Mouse (Mus musculus): ENCODE results near the gene Kcnj6. TPM values are rescaled to one million over a fixed set of nuclear protein-coding genes. Genes with fewer than 3 reads are reported as not detected.

The Kcnj6 gene
- polyA plus RNA-seq, 1 experiment: not detected

GRCm38 (mm10) chr16:94886398-94886797, 111.1 kb downstream of the Kcnj6 start:
- Histone ChIP-seq H3K4me3 (ENCODE audit: insufficient read depth, low read depth, low read length) (no peak overlapping the region), H3K27ac (replicated peaks; ENCODE audit: low read depth, low read length) (no peak overlapping the region), H3K4me1 (ENCODE audit: control insufficient read depth, insufficient read depth, insufficient read length, low read length) (no peaks in the 10 kb centered on the region)

- Histone ChIP-seq H3K27ac (replicated peaks; ENCODE audit: low read depth, low read length) (no peak overlapping the region), H3K4me1 (ENCODE audit: control insufficient read depth, insufficient read depth, insufficient read length, low read length) (no peaks in the 10 kb centered on the region), H3K4me3 (ENCODE audit: insufficient read depth, low read depth, low read length) (no peak overlapping the region)
Observed at GRCm38 (mm10) chr16:94885062-94885461, 112.4 kb downstream of the Kcnj6 start.

GRCm38 (mm10) chr16:94883909-94884308, 113.6 kb downstream of the Kcnj6 start:
- no peak overlapping the region for H3K4me3 ChIP-seq (ENCODE audit: insufficient read depth, low read depth, low read length)
- no peaks in the 10 kb centered on the region for H3K4me1 ChIP-seq (ENCODE audit: control insufficient read depth, insufficient read depth, insufficient read length, low read length)
- no peak overlapping the region for H3K27ac ChIP-seq (replicated peaks; ENCODE audit: low read depth, low read length)

GRCm38 (mm10) chr16:94883196-94883595, 114.3 kb downstream of the Kcnj6 start:
- Histone ChIP-seq H3K27ac (replicated peaks; ENCODE audit: low read depth, low read length) (no peak overlapping the region), H3K4me1 (ENCODE audit: control insufficient read depth, insufficient read depth, insufficient read length, low read length) (no peaks in the 10 kb centered on the region), H3K4me3 (ENCODE audit: insufficient read depth, low read depth, low read length) (no peak overlapping the region)

GRCm38 (mm10) chr16:94882111-94882510, 115.4 kb downstream of the Kcnj6 start:
- Histone ChIP-seq H3K4me3 (ENCODE audit: insufficient read depth, low read depth, low read length) (no peak overlapping the region), H3K27ac (replicated peaks; ENCODE audit: low read depth, low read length) (no peak overlapping the region), H3K4me1 (ENCODE audit: control insufficient read depth, insufficient read depth, insufficient read length, low read length) (no peaks in the 10 kb centered on the region)

GRCm38 (mm10) chr16:94872614-94873272, 124.8 kb downstream of the Kcnj6 start:
- H3K4me1 ChIP-seq (ENCODE audit: control insufficient read depth, insufficient read depth, insufficient read length, low read length): no peaks in the 10 kb centered on the region
- H3K27ac ChIP-seq (replicated peaks; ENCODE audit: low read depth, low read length): no peak overlapping the region
- no peak overlapping the region for H3K4me3 ChIP-seq (ENCODE audit: insufficient read depth, low read depth, low read length)

GRCm38 (mm10) chr16:94868354-94868753, 129.1 kb downstream of the Kcnj6 start:
- Histone ChIP-seq H3K4me1 (ENCODE audit: control insufficient read depth, insufficient read depth, insufficient read length, low read length) (no peaks in the 10 kb centered on the region), H3K27ac (replicated peaks; ENCODE audit: low read depth, low read length) (no peak overlapping the region), H3K4me3 (ENCODE audit: insufficient read depth, low read depth, low read length) (no peak overlapping the region)

- Histone ChIP-seq H3K4me1 (ENCODE audit: control insufficient read depth, insufficient read depth, insufficient read length, low read length) (no peaks in the 10 kb centered on the region), H3K4me3 (ENCODE audit: insufficient read depth, low read depth, low read length) (no peak overlapping the region), H3K27ac (replicated peaks; ENCODE audit: low read depth, low read length) (no peak overlapping the region)
Observed at GRCm38 (mm10) chr16:94866300-94866956, 131.1 kb downstream of the Kcnj6 start.

GRCm38 (mm10) chr16:94865796-94866195, 131.7 kb downstream of the Kcnj6 start:
- Histone ChIP-seq H3K4me1 (ENCODE audit: control insufficient read depth, insufficient read depth, insufficient read length, low read length) (no peaks in the 10 kb centered on the region), H3K27ac (replicated peaks; ENCODE audit: low read depth, low read length) (no peak overlapping the region), H3K4me3 (ENCODE audit: insufficient read depth, low read depth, low read length) (no peak overlapping the region)

- no peak overlapping the region for H3K27ac ChIP-seq (replicated peaks; ENCODE audit: low read depth, low read length)
- no peak overlapping the region for H3K4me3 ChIP-seq (ENCODE audit: insufficient read depth, low read depth, low read length)
- no peaks in the 10 kb centered on the region for H3K4me1 ChIP-seq (ENCODE audit: control insufficient read depth, insufficient read depth, insufficient read length, low read length)
Observed at GRCm38 (mm10) chr16:94865101-94865500, 132.4 kb downstream of the Kcnj6 start.

- no peaks in the 10 kb centered on the region for H3K4me1 ChIP-seq (ENCODE audit: control insufficient read depth, insufficient read depth, insufficient read length, low read length)
- H3K4me3 ChIP-seq (ENCODE audit: insufficient read depth, low read depth, low read length): no peak overlapping the region
- no peak overlapping the region for H3K27ac ChIP-seq (replicated peaks; ENCODE audit: low read depth, low read length)
Observed at GRCm38 (mm10) chr16:94863475-94863874, 134.0 kb downstream of the Kcnj6 start.

GRCm38 (mm10) chr16:94855990-94856389, 141.5 kb downstream of the Kcnj6 start:
- Histone ChIP-seq H3K4me1 (ENCODE audit: control insufficient read depth, insufficient read depth, insufficient read length, low read length) (no peaks in the 10 kb centered on the region), H3K4me3 (ENCODE audit: insufficient read depth, low read depth, low read length) (no peak overlapping the region), H3K27ac (replicated peaks; ENCODE audit: low read depth, low read length) (no peak overlapping the region)

GRCm38 (mm10) chr16:94852407-94853160, 144.9 kb downstream of the Kcnj6 start:
- no peak overlapping the region for H3K4me3 ChIP-seq (ENCODE audit: insufficient read depth, low read depth, low read length)
- H3K27ac ChIP-seq (replicated peaks; ENCODE audit: low read depth, low read length): no peak overlapping the region
- no peaks in the 10 kb centered on the region for H3K4me1 ChIP-seq (ENCODE audit: control insufficient read depth, insufficient read depth, insufficient read length, low read length)

GRCm38 (mm10) chr16:94850393-94850792, 147.1 kb downstream of the Kcnj6 start:
- H3K4me3 ChIP-seq (ENCODE audit: insufficient read depth, low read depth, low read length): no peak overlapping the region
- H3K27ac ChIP-seq (replicated peaks; ENCODE audit: low read depth, low read length): no peak overlapping the region

GRCm38 (mm10) chr16:94845996-94846395, 151.5 kb downstream of the Kcnj6 start:
- Histone ChIP-seq H3K4me1 (ENCODE audit: control insufficient read depth, insufficient read depth, insufficient read length, low read length) (peaks cover 3% of the 10 kb centered on the region; the same call in 1 of the 2 replicates), H3K27ac (replicated peaks; ENCODE audit: low read depth, low read length) (no peak overlapping the region), H3K4me3 (ENCODE audit: insufficient read depth, low read depth, low read length) (no peak overlapping the region)

More at GRCm38 (mm10) chr16:94850393-94850792, 147.1 kb downstream of the Kcnj6 start:
- no peaks in the 10 kb centered on the region; the same call in 1 of the 2 replicates for H3K4me1 ChIP-seq (ENCODE audit: control insufficient read depth, insufficient read depth, insufficient read length, low read length)

All from brown adipose tissue, adult 24 weeks (tissue).